Mouse (Mus musculus) small intestine, adult 2 months (tissue): ENCODE data around the gene Gm49391. TPM values are rescaled to one million over a fixed set of nuclear protein-coding genes. Genes with fewer than 3 reads are reported as not detected.
"Not testable (repeated sequence)": the region's sequence is repeated elsewhere in the genome, so short reads cannot be mapped to it uniquely, and the experiment has no call there.

Source experiments
- H3K27ac ChIP-seq: fragments of 200-500 bp; 2 replicates; pipeline ENCODE4 v1.5.1; 2012; ENCODE audit warnings: low read depth, low read length, control low read depth, inconsistent platforms; ENCODE audit not compliant: insufficient read depth
- H3K27me3 ChIP-seq: fragments of 200-500 bp; 2 replicates; pipeline ENCODE4 v1.6.1; 2012; ENCODE audit warnings: mild to moderate bottlenecking, moderate library complexity, low read length, inconsistent platforms; ENCODE audit not compliant: control insufficient read depth, insufficient read depth
- H3K36me3 ChIP-seq: fragments of 200-500 bp; 2 replicates; pipeline ENCODE4 v1.6.1; 2012; ENCODE audit warnings: mild to moderate bottlenecking, low read length, control low read depth, inconsistent platforms; ENCODE audit not compliant: control insufficient read depth, insufficient read depth
- H3K4me1 ChIP-seq: fragments of 200-500 bp; 2 replicates; pipeline ENCODE4 v1.6.1; 2012; ENCODE audit warnings: low read length, inconsistent platforms, mixed read lengths; ENCODE audit not compliant: control insufficient read depth, insufficient read depth, insufficient read length
- H3K4me3 ChIP-seq: fragments of 200-500 bp; 2 replicates; pipeline ENCODE4 v1.5.1; 2012; ENCODE audit warnings: low read depth, mild to moderate bottlenecking, control low read depth, inconsistent platforms, low read length, moderate library complexity
- CTCF ChIP-seq: fragments of 200-500 bp; IDR thresholded peaks from 2 replicates; pipeline ENCODE4 v1.5.1; 2012; ENCODE audit warnings: low read depth, mild to moderate bottlenecking, control low read depth, inconsistent platforms, low read length, moderate library complexity, mixed read lengths; ENCODE audit not compliant: insufficient replicate concordance, insufficient read length; ENCODE audit errors: extremely low read depth
- POLR2A ChIP-seq: fragments of 200-500 bp; IDR thresholded peaks from 2 replicates; pipeline ENCODE4 v1.6.1; 2012; ENCODE audit warnings: low read depth, mild to moderate bottlenecking, control low read depth, inconsistent platforms, low read length, moderate library complexity
- WGBS: fragments of 180-500 bp; shearing (Covaris S2); methylation state at CpG from one replicate; pipeline ENCODE4 v1.1.7; 2018; 5-methylcytosine and 5-hydroxymethylcytosine counted together
- polyA plus RNA-seq: library from polyadenylated mRNA; depleted of rRNA; stranded (reverse); fragments of >200 nt; gene quantifications from 2 replicates; pipeline ENCODE4 v1.2.3, GENCODE M21; 2012; rRNA removed

The Gm49391 gene
- 0.25 and 0.38 TPM in 2 replicates for polyA plus RNA-seq

DNA sequence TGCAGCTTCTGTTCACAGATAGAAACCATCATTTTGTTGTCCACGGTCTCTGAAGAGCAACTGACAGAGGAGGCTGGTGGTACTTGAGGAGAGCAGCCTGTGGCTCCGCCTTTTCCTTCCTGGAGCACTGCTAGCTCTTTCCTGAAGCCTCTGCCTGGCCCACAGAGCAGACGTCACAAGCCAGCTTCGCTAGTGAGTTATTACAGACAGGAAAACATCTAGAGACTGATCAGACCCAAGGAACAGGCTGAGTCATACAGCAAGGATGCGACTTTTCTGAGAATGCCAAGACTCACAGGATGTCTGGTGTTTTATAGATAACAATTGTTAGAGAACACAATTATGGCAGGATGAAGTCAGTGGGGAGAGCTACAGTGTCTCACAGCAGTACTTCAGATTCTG lies at the start of gene Gm49391, which contains the start of gene Ctla2a:
Gm49391 (minus strand) TSS at position 72 of the 402 bp plus-strand sequence.
Ctla2a (minus strand) TSS at position 126 of the 402 bp plus-strand sequence.
- Histone ChIP-seq H3K4me3 (no peak within 1 kb of the TSS), H3K4me1 (no peaks in the 10 kb centered on the region), H3K27ac (no peak within 1 kb of the TSS), H3K36me3 (no peaks in the 10 kb centered on the region), H3K27me3 (no peaks in the 10 kb centered on the region)
- 50% methylated on average over 5 of the region's 5 CpGs for WGBS
- no peak for TF ChIP-seq CTCF
- no peak for TF ChIP-seq POLR2A

DNA sequence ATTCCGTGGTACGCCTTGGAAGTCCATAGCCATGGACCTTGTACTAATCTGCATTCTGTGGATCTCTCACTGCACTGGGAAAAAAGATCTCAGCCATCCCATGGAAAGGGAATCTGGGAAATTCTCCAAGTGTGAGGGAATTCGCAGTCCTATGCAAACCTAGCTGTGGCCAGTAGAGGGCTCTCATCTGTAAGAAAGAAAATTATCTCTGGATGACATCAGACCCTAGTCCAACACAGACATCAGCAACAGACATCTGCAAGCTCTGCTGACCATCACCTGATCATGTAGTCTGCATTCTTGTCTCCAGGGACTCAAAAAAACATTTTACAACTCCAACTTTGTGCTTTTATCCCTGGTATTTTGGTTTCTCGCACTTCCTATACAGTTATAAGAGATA lies 35.9 kb upstream of the Gm49391 start:
- H3K27ac ChIP-seq, H3K4me1 ChIP-seq, H3K4me3 ChIP-seq, H3K36me3 ChIP-seq, H3K27me3 ChIP-seq: not testable (repeated sequence)
- 60% methylated on average over 4 of the region's 4 CpGs for WGBS

DNA sequence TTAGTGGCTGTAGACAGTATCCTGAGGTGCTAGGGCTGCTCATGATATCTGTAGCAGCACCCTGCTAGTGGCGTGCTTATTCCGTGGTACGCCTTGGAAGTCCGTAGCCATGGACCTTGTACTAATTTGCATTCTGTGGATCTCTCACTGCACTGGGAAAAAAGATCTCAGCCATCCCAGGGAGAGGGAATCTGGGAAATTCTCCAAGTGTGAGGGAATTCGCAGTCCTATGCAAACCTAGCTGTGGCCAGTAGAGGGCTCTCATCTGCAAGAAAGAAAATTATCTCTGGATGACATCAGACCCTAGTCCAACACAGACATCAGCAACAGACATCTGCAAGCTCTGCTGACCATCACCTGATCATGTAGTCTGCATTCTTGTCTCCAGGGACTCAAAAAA lies 27.6 kb upstream of the Gm49391 start:
- not testable (repeated sequence) for H3K4me3 ChIP-seq, H3K27me3 ChIP-seq, H3K4me1 ChIP-seq, H3K27ac ChIP-seq, H3K36me3 ChIP-seq
- 39% methylated on average over 5 of the region's 5 CpGs for WGBS

GRCm38 (mm10) chr13:60961706-60962105 lies 25.3 kb upstream of the Gm49391 start:
- no peak overlapping the region for H3K4me3 ChIP-seq
- 60% methylated on average over 5 of the region's 5 CpGs for WGBS

DNA sequence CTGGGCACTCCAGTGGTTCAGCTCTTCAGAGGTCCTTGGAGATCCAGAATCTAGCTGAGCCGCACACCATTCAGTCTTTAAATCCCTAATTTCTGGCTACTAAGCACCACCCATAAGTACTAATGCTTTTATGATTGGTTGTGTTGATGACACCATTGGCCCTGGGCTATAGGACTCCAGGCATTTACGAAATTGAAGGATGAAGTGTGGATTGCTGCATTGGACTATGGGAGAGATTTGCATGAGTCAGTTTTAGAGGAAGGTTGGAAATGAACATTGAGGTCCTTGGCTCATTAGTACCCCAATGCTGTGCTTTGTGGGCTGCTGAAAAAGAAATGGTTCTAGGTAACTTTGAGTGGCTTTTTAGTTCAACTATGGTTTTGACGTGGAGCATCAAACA lies 5.5 kb upstream of the Gm49391 start, which contains the start of gene Tpbpa:
Tpbpa (minus strand) TSS at position 101 of the 400 bp plus-strand sequence.
- H3K27me3 ChIP-seq, H3K27ac ChIP-seq, H3K4me3 ChIP-seq, H3K4me1 ChIP-seq, H3K36me3 ChIP-seq: not testable (repeated sequence)
- 71% methylated on average over 3 of the region's 3 CpGs for WGBS

More at GRCm38 (mm10) chr13:60961706-60962105, 25.3 kb upstream of the Gm49391 start:
- Histone ChIP-seq H3K27me3 (no peaks in the 10 kb centered on the region), H3K36me3 (no peaks in the 10 kb centered on the region), H3K27ac (no peak overlapping the region), H3K4me1 (no peaks in the 10 kb centered on the region)
- TF ChIP-seq CTCF (no peak), POLR2A (no peak)

DNA sequence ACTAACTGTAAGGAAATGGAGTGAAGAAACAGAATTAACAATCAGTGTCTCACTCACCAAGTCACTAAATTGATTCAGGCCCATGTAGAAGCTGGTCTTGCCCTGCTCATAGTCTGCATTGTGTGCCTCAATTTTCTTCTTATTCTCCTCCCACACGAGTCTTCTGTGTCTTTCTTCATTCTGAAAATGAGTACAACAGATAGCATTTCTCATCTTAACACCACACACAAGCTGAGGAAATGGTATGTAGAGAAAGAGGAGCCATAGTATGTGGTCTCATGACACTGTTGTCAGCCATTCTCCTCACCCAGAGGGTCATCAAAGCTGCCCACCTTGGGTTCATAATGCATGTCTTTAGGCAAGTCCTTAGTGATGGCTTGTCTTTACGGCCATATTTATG lies 881 bp downstream of the Gm49391 start, which contains the start of gene Gm49393:
Gm49393 (minus strand) TSS at position 101 of the 400 bp plus-strand sequence.
- not testable (repeated sequence) for H3K4me3 ChIP-seq, H3K27ac ChIP-seq, H3K36me3 ChIP-seq, H3K27me3 ChIP-seq, H3K4me1 ChIP-seq
- WGBS = 55% methylated on average over 2 of the region's 2 CpGs

DNA sequence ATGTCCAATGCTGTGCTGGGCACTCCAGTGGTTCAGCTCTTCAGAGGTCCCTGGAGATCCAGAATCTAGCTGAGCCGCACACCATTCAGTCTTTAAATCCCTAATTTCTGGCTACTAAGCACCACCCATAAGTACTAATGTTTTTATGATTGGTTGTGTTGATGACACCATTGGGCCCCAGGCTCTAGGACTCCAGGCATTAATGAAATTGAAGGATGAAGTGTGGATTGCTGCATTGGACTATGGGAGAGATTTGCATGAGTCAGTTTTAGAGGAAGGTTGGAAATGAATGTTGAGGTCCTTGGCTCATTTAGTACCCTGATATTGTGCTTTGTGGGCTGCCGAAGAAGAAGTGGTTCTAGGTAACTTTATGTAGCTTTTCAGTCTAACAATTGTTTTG lies 31.6 kb downstream of the Gm49391 start, which contains the start of gene Tpbpb:
Tpbpb (minus strand) TSS at position 101 of the 400 bp plus-strand sequence.
- H3K27ac ChIP-seq, H3K27me3 ChIP-seq, H3K4me1 ChIP-seq, H3K36me3 ChIP-seq, H3K4me3 ChIP-seq: not testable (repeated sequence)
- 86% methylated on average over 2 of the region's 2 CpGs for WGBS

DNA sequence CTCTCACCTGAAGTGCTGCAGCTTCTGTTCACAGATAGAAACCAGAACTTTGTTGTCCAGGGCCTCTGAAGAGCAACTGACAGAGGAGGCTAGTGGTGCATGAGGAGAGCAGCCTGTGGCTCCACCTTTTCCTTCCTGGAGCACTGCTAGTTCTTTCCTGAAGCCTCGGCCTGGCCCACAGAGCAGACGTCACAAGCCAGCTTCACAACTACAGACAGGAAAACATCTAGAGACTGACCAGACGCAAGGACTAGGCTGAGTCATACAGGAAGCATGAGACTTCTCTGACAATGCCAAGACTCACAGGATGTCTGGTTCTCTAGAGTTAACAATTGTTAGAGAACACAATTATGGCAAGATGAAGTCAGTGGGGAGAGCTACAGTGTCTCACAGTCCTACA lies 39.0 kb downstream of the Gm49391 start, which contains the start of gene Ctla2b:
Ctla2b (minus strand) TSS at position 120 of the 400 bp plus-strand sequence.
- H3K4me3 ChIP-seq = no peak within 1 kb of the TSS
- no peaks in the 10 kb centered on the region for H3K27me3 ChIP-seq
- H3K27ac ChIP-seq = peak within 1 kb of the TSS; percentile 32
- H3K36me3 ChIP-seq = no peaks in the 10 kb centered on the region
- H3K4me1 ChIP-seq = no peaks in the 10 kb centered on the region
- TF ChIP-seq CTCF (no peak), POLR2A (no peak)
- 49% methylated on average over 3 of the region's 3 CpGs for WGBS

DNA sequence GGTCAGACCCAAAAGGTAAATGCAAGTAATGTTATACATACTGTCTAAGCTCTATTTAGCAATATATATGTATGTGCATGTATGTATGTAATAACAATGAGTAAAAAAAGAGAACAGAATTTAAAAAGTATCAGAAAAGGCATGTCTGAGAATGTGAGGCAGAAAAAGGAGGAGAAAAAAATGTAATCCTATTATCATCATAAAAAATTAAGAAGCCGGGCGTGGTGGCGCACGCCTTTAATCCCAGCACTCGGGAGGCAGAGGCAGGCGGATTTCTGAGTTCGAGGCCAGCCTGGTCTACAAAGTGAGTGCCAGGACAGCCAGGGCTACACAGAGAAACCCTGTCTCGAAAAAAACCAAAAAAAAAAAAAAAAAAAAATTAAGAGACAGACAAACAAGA lies 39.6 kb downstream of the Gm49391 start, which contains the start of gene Gm49392:
Gm49392 (minus strand) TSS at position 101 of the 400 bp plus-strand sequence.
- H3K4me3 ChIP-seq, H3K27me3 ChIP-seq, H3K4me1 ChIP-seq, H3K36me3 ChIP-seq: not testable (repeated sequence)
- H3K27ac ChIP-seq = peak within 1 kb of the TSS; percentile 32
- 78% methylated on average over 8 of the region's 8 CpGs for WGBS
